Mouse (Mus musculus) CH12.LX (cell line): Measurements from ENCODE around the gene Cplx2. TPM values are rescaled to one million over a fixed set of nuclear protein-coding genes. Genes with fewer than 3 reads are reported as not detected.

Source experiments
- DNase-seq: peaks from one replicate; pipeline ENCODE4 v3.0.0-alpha.2; 2013; ENCODE audit errors: extremely low read depth
- H3K27ac ChIP-seq: 2 replicates; pipeline ENCODE4 v1.5.1; 2012; ENCODE audit warnings: low read depth, mild to moderate bottlenecking, control low read depth, moderate library complexity; ENCODE audit not compliant: insufficient read depth
- H3K27me3 ChIP-seq: replicated peaks from 2 replicates; pipeline ENCODE3; 2012; ENCODE audit warnings: inconsistent platforms
- H3K36me3 ChIP-seq, 2 experiments: replicated peaks in 1 of 2; 2 replicates each; pipeline versions ENCODE3 to v1.6.1; 2012; ENCODE audit warnings: inconsistent platforms in 1 of 2, low read length in 1 of 2, mild to moderate bottlenecking in 1 of 2, mixed read lengths in 1 of 2, moderate library complexity in 1 of 2; ENCODE audit not compliant: control insufficient read depth in 1 of 2, insufficient read depth in 1 of 2
- H3K4me1 ChIP-seq, 2 experiments: 2 replicates each; pipeline ENCODE4 v1.6.1; 2012; ENCODE audit warnings: inconsistent platforms in 1 of 2, moderate library complexity in 1 of 2; ENCODE audit not compliant: insufficient read depth in 2 of 2, control insufficient read depth in 1 of 2
- H3K4me2 ChIP-seq: 2 replicates; pipeline ENCODE4 v1.6.1; 2012; ENCODE audit warnings: low read depth, mild to moderate bottlenecking, control low read depth; ENCODE audit not compliant: poor library complexity, insufficient read depth, severe bottlenecking
- H3K4me3 ChIP-seq, 3 experiments: fragments of 150-350 bp in 1 of 3; sonication (generic) in 1 of 3; replicated peaks in 1 of 3; 2 replicates each; pipeline versions ENCODE3 to v1.5.1; 2011 to 2012; ENCODE audit warnings: low read depth in 2 of 3, low read length in 2 of 3, mild to moderate bottlenecking in 2 of 3, moderate library complexity in 2 of 3, control low read depth in 1 of 3, improper control_type of control experiment in 1 of 3, inconsistent platforms in 1 of 3, mixed read lengths in 1 of 3; ENCODE audit not compliant: poor library complexity in 1 of 3
- H3K79me2 ChIP-seq: replicated peaks from 2 replicates; pipeline ENCODE4 v1.6.1; 2012; ENCODE audit warnings: mild to moderate bottlenecking, moderate library complexity; ENCODE audit not compliant: control insufficient read depth, poor library complexity, insufficient read depth, severe bottlenecking; ENCODE audit errors: extremely low read depth
- H3K9ac ChIP-seq: 2 replicates; pipeline ENCODE4 v1.6.1; 2012; ENCODE audit warnings: low read depth, mild to moderate bottlenecking, control low read depth, moderate library complexity; ENCODE audit not compliant: insufficient read depth
- H3K9me3 ChIP-seq: replicated peaks from 2 replicates; pipeline ENCODE3; 2012; ENCODE audit warnings: low read length, inconsistent platforms, mixed read lengths
- BHLHE40 ChIP-seq: IDR thresholded peaks from 2 replicates; pipeline ENCODE4 v1.6.1; 2011; ENCODE audit warnings: mild to moderate bottlenecking, low read depth, low read length, improper control_type of control experiment
- CHD2 ChIP-seq: IDR thresholded peaks from 2 replicates; pipeline ENCODE4 v1.6.1; 2011; ENCODE audit warnings: low read length, improper control_type of control experiment
- CTCF ChIP-seq, 2 experiments: IDR thresholded peaks in 1 of 2; conservative IDR thresholded peaks in 1 of 2; 2 replicates each; pipeline ENCODE4 v1.5.1; 2011 to 2012; ENCODE audit warnings: low read depth in 2 of 2, low read length in 2 of 2, improper control_type of control experiment in 1 of 2, inconsistent platforms in 1 of 2, mild to moderate bottlenecking in 1 of 2, moderate library complexity in 1 of 2
- E2F4 ChIP-seq: IDR thresholded peaks from 2 replicates; pipeline ENCODE4 v1.6.1; 2011; ENCODE audit warnings: low read depth, low read length, improper control_type of control experiment; ENCODE audit not compliant: insufficient replicate concordance
- EP300 ChIP-seq: IDR thresholded peaks from 2 replicates; pipeline ENCODE4 v1.6.1; 2011; ENCODE audit warnings: low read length, improper control_type of control experiment
- GABPA ChIP-seq: IDR thresholded peaks from 2 replicates; pipeline ENCODE4 v1.6.1; 2012; ENCODE audit warnings: low read depth, low read length, improper control_type of control experiment, inconsistent platforms; ENCODE audit not compliant: insufficient replicate concordance
- IRF4 ChIP-seq: IDR thresholded peaks from 2 replicates; pipeline ENCODE4 v1.6.1; 2014; ENCODE audit warnings: low read depth, mild to moderate bottlenecking, inconsistent platforms, low read length, improper control_type of control experiment
- KAT2A ChIP-seq: IDR thresholded peaks from 2 replicates; pipeline ENCODE4 v1.6.1; 2012; ENCODE audit warnings: low read length, improper control_type of control experiment, inconsistent platforms; ENCODE audit not compliant: insufficient replicate concordance
- MAFK ChIP-seq: IDR thresholded peaks from 2 replicates; pipeline ENCODE4 v1.6.1; 2011; ENCODE audit warnings: low read length, improper control_type of control experiment; ENCODE audit not compliant: insufficient replicate concordance
- MEF2A ChIP-seq: IDR thresholded peaks from 2 replicates; pipeline ENCODE4 v1.6.1; 2014; ENCODE audit warnings: low read depth, mild to moderate bottlenecking, inconsistent platforms, low read length, improper control_type of control experiment, borderline replicate concordance
- MYC ChIP-seq: IDR thresholded peaks from 2 replicates; pipeline ENCODE4 v1.6.1; 2011; ENCODE audit warnings: low read depth, mild to moderate bottlenecking, improper control_type of control experiment, low read length
- NELFE ChIP-seq: IDR thresholded peaks from 2 replicates; pipeline ENCODE4 v1.6.1; 2011; ENCODE audit warnings: low read depth, low read length, improper control_type of control experiment
- PAX5 ChIP-seq: IDR thresholded peaks from 2 replicates; pipeline ENCODE4 v1.6.1; 2012; ENCODE audit warnings: low read length, inconsistent platforms, mixed read lengths
- POLR2A ChIP-seq: IDR thresholded peaks from 2 replicates; pipeline ENCODE4 v1.6.1; 2011; ENCODE audit warnings: low read depth, mild to moderate bottlenecking, improper control_type of control experiment, low read length
- SIN3A ChIP-seq: IDR thresholded peaks from 2 replicates; pipeline ENCODE4 v1.6.1; 2012; ENCODE audit warnings: low read length, improper control_type of control experiment, inconsistent platforms
- TCF12 ChIP-seq: IDR thresholded peaks from 2 replicates; pipeline ENCODE4 v1.6.1; 2014; ENCODE audit warnings: low read depth, mild to moderate bottlenecking, inconsistent platforms, low read length, improper control_type of control experiment
- USF1 ChIP-seq: IDR thresholded peaks from 2 replicates; pipeline ENCODE4 v1.6.1; 2014; ENCODE audit warnings: low read depth, mild to moderate bottlenecking, inconsistent platforms, low read length, improper control_type of control experiment
- USF2 ChIP-seq: conservative IDR thresholded peaks from 2 replicates; pipeline ENCODE4 v1.6.1; 2011; ENCODE audit warnings: low read depth, low read length, improper control_type of control experiment
- ZC3H11A ChIP-seq: IDR thresholded peaks from 2 replicates; pipeline ENCODE4 v1.6.1; 2012; ENCODE audit warnings: low read depth, mild to moderate bottlenecking, inconsistent platforms, low read length, improper control_type of control experiment
- ZMIZ1 ChIP-seq: IDR thresholded peaks from 2 replicates; pipeline ENCODE4 v1.6.1; 2012; ENCODE audit warnings: low read depth, mild to moderate bottlenecking, inconsistent platforms, low read length, improper control_type of control experiment
- ZNF384 ChIP-seq: IDR thresholded peaks from 2 replicates; pipeline ENCODE4 v1.6.1; 2012; ENCODE audit warnings: low read depth, low read length, improper control_type of control experiment, inconsistent platforms
- dilution Hi-C: fragments of 300-500 bp; cut with MboI; formaldehyde crosslinking; loops from 2 replicates; pipeline ENCODE4 v1.14.3; 2020; ENCODE audit warnings: low sequenced_read_pairs; ENCODE audit not compliant: extremely low pct_unique_long_range_greater_than_20kb, extremely low pct_ligation_motif_present
- in situ Hi-C: fragments of 300-500 bp; cut with MboI; formaldehyde crosslinking; loops from 3 replicates; pipeline ENCODE4 v1.14.3; 2019; ENCODE audit warnings: low sequenced_read_pairs, low pct_ligation_motif_present, low pct_unique_long_range_greater_than_20kb, mixed read lengths
- polyA plus RNA-seq: library from polyadenylated mRNA; unstranded; fragments of >175 nt; gene quantifications from 2 replicates; pipeline ENCODE4 v1.2.1, GENCODE M21; 2012; ENCODE audit warnings: low read depth; ENCODE audit not compliant: insufficient read length
- total RNA-seq, 2 experiments: library from RNA; depleted of rRNA; stranded (reverse); fragments of 300-350 nt in 1 of 2; fragments of >200 nt in 1 of 2; gene quantifications; 2 replicates each; pipeline ENCODE4 v1.2.3; 2012 to 2014

Gene Cplx2
- total and polyA plus RNA-seq, 3 experiments: 0.05 to 0.21 (median 0.19) TPM

GRCm38 (mm10) chr13:54374106-54374706 is 3.1 kb downstream of the Cplx2 start:
- Histone ChIP-seq H3K79me2 (no peaks in the 10 kb centered on the region), H3K27ac (no peak overlapping the region), H3K9me3 (peaks cover 3% of the 10 kb centered on the region), H3K4me3 (no peak overlapping the region), H3K9ac (no peak overlapping the region), H3K4me2 (no peak overlapping the region), H3K4me1 (peaks cover 24 to 54% of the 10 kb centered on the region in 2 experiments), H3K27me3 (peaks cover 40% of the 10 kb centered on the region), H3K36me3 (no peaks in the 10 kb centered on the region)
- in situ Hi-C loops (no loop called here), dilution Hi-C loops (no loop called here)
- TF ChIP-seq POLR2A: no peak
- TF ChIP-seq ZMIZ1: no peak
- TF ChIP-seq USF1: no peak
- TF ChIP-seq MEF2A: no peak
- no peak for TF ChIP-seq MYC
- no peak for TF ChIP-seq GABPA
- TF ChIP-seq ZC3H11A: no peak
- TF ChIP-seq KAT2A: no peak
- no peak for TF ChIP-seq PAX5
- TF ChIP-seq SIN3A: no peak
- no peak for TF ChIP-seq E2F4
- TF ChIP-seq CHD2: no peak
- no peak for TF ChIP-seq USF2
- no peak for TF ChIP-seq NELFE
- DNase-seq: no peak

GRCm38 (mm10) chr13:54375497-54376495 is 4.6 kb downstream of the Cplx2 start:
- H3K9ac ChIP-seq: no peak overlapping the region
- DNase-seq: peak; percentile 36
- TF ChIP-seq KAT2A: no peak
- peak; percentile 80 for TF ChIP-seq ZNF384
- TF ChIP-seq GABPA: no peak
- no peak for TF ChIP-seq CTCF (conservative IDR thresholded peaks at IDR 0.05 in 1 of 2, IDR thresholded peaks at IDR 0.05 in 1 of 2; ENCODE audit: low read depth in 2 of 2, low read length in 2 of 2)
- TF ChIP-seq CHD2: no peak
- TF ChIP-seq IRF4: peak; percentile 80
- 0 out of 2 replicates have a peak, but pooled peaks have one; percentile 24 for TF ChIP-seq TCF12
- TF ChIP-seq BHLHE40: no peak
- no peak for TF ChIP-seq MAFK
- TF ChIP-seq USF1: no peak
- peak; percentile 37; the same call in 1 of the 2 replicates for TF ChIP-seq EP300
- TF ChIP-seq, all 38 proteins: peak for 4
- peaks cover 26 to 58% of the 10 kb centered on the region in 2 experiments for H3K4me1 ChIP-seq
- peaks cover 3% of the 10 kb centered on the region for H3K9me3 ChIP-seq
- in situ Hi-C loops: no loop called here
- H3K4me2 ChIP-seq: peak overlapping the region; percentile 12; the same call in 1 of the 2 replicates
- no peaks in the 10 kb centered on the region for H3K36me3 ChIP-seq
- no peak overlapping the region for H3K27ac ChIP-seq
- H3K27me3 ChIP-seq: peaks cover 27% of the 10 kb centered on the region
- dilution Hi-C loops: no loop called here
- H3K79me2 ChIP-seq: no peaks in the 10 kb centered on the region
- H3K4me3 ChIP-seq: no peak overlapping the region
